Mouse (Mus musculus): ENCODE data around the gene Acaa1b.

The Acaa1b gene

GRCm38 (mm10) chr9:119156278-119157201 lies at the start of gene Acaa1b:
Gene Acaa1b, minus strand, starts transcription at chr9:119157093.
- DNase-seq (ENCODE audit: low spot score in 2 of 2), result peak; percentile 78 to 87

- no peak for DNase-seq (ENCODE audit: low spot score in 2 of 2)
Observed at GRCm38 (mm10) chr9:119206666-119207065, 49.8 kb upstream of the Acaa1b start.

- no peak for DNase-seq (ENCODE audit: low spot score in 2 of 2)
Observed at GRCm38 (mm10) chr9:119205756-119206155, 48.9 kb upstream of the Acaa1b start.

- DNase-seq (ENCODE audit: low spot score in 2 of 2), result no peak
Observed at GRCm38 (mm10) chr9:119203617-119204016, 46.7 kb upstream of the Acaa1b start.

- DNase-seq (ENCODE audit: low spot score in 2 of 2), result no peak
Observed at GRCm38 (mm10) chr9:119201653-119202052, 44.8 kb upstream of the Acaa1b start.

- DNase-seq (ENCODE audit: low spot score in 2 of 2), result no peak
Observed at GRCm38 (mm10) chr9:119199151-119199861, 42.4 kb upstream of the Acaa1b start.

GRCm38 (mm10) chr9:119192202-119192990 lies 35.5 kb upstream of the Acaa1b start:
- DNase-seq (ENCODE audit: low spot score in 2 of 2), result peak; percentile 67 to 73

GRCm38 (mm10) chr9:119181241-119181728 lies 24.4 kb upstream of the Acaa1b start:
- peak in 1 of 2 experiments; percentile 33 for DNase-seq (ENCODE audit: low spot score in 2 of 2)

- DNase-seq (ENCODE audit: low spot score in 2 of 2), result no peak
Observed at GRCm38 (mm10) chr9:119179292-119179691, 22.4 kb upstream of the Acaa1b start.

- no peak for DNase-seq (ENCODE audit: low spot score in 2 of 2)
Observed at GRCm38 (mm10) chr9:119167608-119168007, 10.7 kb upstream of the Acaa1b start.

- peak in 1 of 2 experiments; percentile 56 for DNase-seq (ENCODE audit: low spot score in 2 of 2)
Observed at GRCm38 (mm10) chr9:119165548-119165947, 8.7 kb upstream of the Acaa1b start.

- DNase-seq (ENCODE audit: low spot score in 2 of 2), result peak; percentile 51 to 53
Observed at GRCm38 (mm10) chr9:119164743-119165142, 7.8 kb upstream of the Acaa1b start.

GRCm38 (mm10) chr9:119160689-119161088 lies 3.8 kb upstream of the Acaa1b start:
- DNase-seq (ENCODE audit: low spot score in 2 of 2), result peak; percentile 60 to 71

- no peak for DNase-seq (ENCODE audit: low spot score in 2 of 2)
Observed at GRCm38 (mm10) chr9:119158861-119159260, 2.0 kb upstream of the Acaa1b start, which contains the start of gene Gm47289. Gene Gm47289, plus strand, starts transcription at chr9:119159161.

GRCm38 (mm10) chr9:119155826-119156225 lies 1.1 kb downstream of the Acaa1b start:
- peak in 1 of 2 experiments; percentile 49 for DNase-seq (ENCODE audit: low spot score in 2 of 2)

- DNase-seq (ENCODE audit: low spot score in 2 of 2), result no peak
Observed at GRCm38 (mm10) chr9:119155416-119155815, 1.5 kb downstream of the Acaa1b start.

GRCm38 (mm10) chr9:119151751-119152150 lies 5.1 kb downstream of the Acaa1b start:
- no peak for DNase-seq (ENCODE audit: low spot score in 2 of 2)

- no peak for DNase-seq (ENCODE audit: low spot score in 2 of 2)
Observed at GRCm38 (mm10) chr9:119149601-119150000, 7.3 kb downstream of the Acaa1b start.

- DNase-seq (ENCODE audit: low spot score in 2 of 2), result no peak
Observed at GRCm38 (mm10) chr9:119146098-119146770, 10.7 kb downstream of the Acaa1b start.

GRCm38 (mm10) chr9:119145638-119146037 lies 11.3 kb downstream of the Acaa1b start:
- DNase-seq (ENCODE audit: low spot score in 2 of 2), result no peak

GRCm38 (mm10) chr9:119145137-119145536 lies 11.8 kb downstream of the Acaa1b start:
- no peak for DNase-seq (ENCODE audit: low spot score in 2 of 2)

All from urinary bladder, adult 18-20 months (tissue).